Comparison of ENCODE assay signal across 8 mouse cellular contexts in the genomic region with DNA sequence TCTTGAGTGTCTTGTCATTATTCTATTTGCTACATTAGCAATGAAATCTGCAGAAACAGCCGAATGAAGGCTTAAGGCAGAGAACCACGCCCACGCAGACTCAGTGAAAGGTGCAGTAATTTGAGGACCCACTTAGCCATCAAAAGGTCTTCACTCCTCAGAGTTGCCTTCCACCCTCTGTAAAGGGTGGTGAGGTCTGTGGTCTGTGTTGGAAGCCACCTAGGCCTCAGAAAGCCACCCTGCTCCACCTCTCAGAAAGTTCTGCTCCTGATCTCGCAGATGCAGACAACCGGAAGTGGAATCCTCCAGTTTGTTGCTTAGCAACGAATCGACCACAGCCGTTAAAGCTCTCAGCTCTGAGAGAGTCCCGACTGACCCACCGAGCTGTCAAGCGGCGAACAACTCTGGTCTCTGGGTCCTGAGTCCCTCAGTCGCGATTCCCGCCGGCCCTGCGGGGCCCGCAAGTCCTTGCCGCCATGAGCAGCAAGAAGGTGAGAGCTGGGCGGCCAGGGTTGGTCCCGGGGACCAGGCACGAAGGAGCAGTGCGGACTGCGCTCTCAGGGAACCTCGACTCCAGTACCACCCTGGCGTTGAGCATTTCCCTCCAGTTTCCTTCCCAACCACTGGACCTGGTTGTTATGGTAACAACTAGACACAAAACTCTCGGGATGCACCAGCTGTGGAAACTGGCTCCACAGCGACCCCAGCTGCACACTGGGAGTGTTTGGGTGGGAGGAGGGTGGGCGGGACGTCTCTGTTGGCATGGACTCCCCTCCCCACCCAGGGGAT. TPM values are rescaled to one million over a fixed set of nuclear protein-coding genes. Genes with fewer than 3 reads are reported as not detected.
DNase-seq lines count a peak whose midpoint lies in the region; ATAC-seq and TF ChIP-seq lines count a peak whose summit lies in the region.

Gene Dnah7c, plus strand, starts transcription at position 456 of the 789 bp plus-strand sequence.

- peak within 1 kb of the TSS; percentile 51 for H3K9ac ChIP-seq in hindbrain, embryonic 15.5 days
- no peak within 1 kb of the TSS for H3K9ac ChIP-seq in lung, postnatal 0 days (replicated peaks; ENCODE audit: low read depth)

- H3K36me3 ChIP-seq in embryonic facial prominence, embryonic 10.5 days (replicated peaks) = no peaks in the 10 kb centered on the region
- no peaks in the 10 kb centered on the region for H3K36me3 ChIP-seq in hindbrain, embryonic 15.5 days
- H3K36me3 ChIP-seq in lung, postnatal 0 days (ENCODE audit: insufficient read depth, low read length) = no peaks in the 10 kb centered on the region

- H3K4me2 ChIP-seq in hindbrain, embryonic 15.5 days = peak within 1 kb of the TSS; percentile 97
- peak within 1 kb of the TSS; percentile 73 for H3K4me2 ChIP-seq in lung, postnatal 0 days (replicated peaks; ENCODE audit: low read depth, low read length)

- DNase-seq in left cerebral cortex, adult 2 months (ENCODE audit: extremely low spot score in 1 of 2, low spot score in 2 of 2) = peak; percentile 20 to 25
- DNase-seq in left cerebral cortex, adult 11 months (ENCODE audit: low spot score) = no peak
- peak; percentile 69 for DNase-seq in embryonic facial prominence, embryonic 10.5 days (ENCODE audit: low spot score)
- DNase-seq in lung, postnatal 0 days (ENCODE audit: low spot score) = peak; percentile 35
- DNase-seq in right cerebral cortex, postnatal 36 days (ENCODE audit: low spot score in 2 of 2) = peak; percentile 11 to 14
- DNase-seq in adipocyte (ENCODE audit: low spot score) = no peak

- peak; percentile 91 for ATAC-seq in hindbrain, embryonic 15.5 days (ENCODE audit: low FRiP score, low read depth)
- ATAC-seq in lung, postnatal 0 days = peak; percentile 38
- ATAC-seq in cerebellum, adult (ENCODE audit: insufficient number of reproducible peaks, low FRiP score, low TSS enrichment) = no peak; the same call in 1 of the 2 replicates

- no peaks in the 10 kb centered on the region for H3K27me3 ChIP-seq in embryonic facial prominence, embryonic 10.5 days (replicated peaks; ENCODE audit: low read depth, poor library complexity, severe bottlenecking)
- H3K27me3 ChIP-seq in hindbrain, embryonic 15.5 days = no peaks in the 10 kb centered on the region
- no peaks in the 10 kb centered on the region for H3K27me3 ChIP-seq in lung, postnatal 0 days (replicated peaks; ENCODE audit: insufficient read depth, low read length)

- no peaks in the 10 kb centered on the region for H3K9me3 ChIP-seq in embryonic facial prominence, embryonic 10.5 days
- no peaks in the 10 kb centered on the region for H3K9me3 ChIP-seq in hindbrain, embryonic 15.5 days
- H3K9me3 ChIP-seq in lung, postnatal 0 days (ENCODE audit: low read length) = no peaks in the 10 kb centered on the region

- 10% methylated on average over 30 of the region's 30 CpGs for WGBS in embryonic facial prominence, embryonic 10.5 days
- 9% methylated on average over 30 of the region's 30 CpGs for WGBS in hindbrain, embryonic 15.5 days
- WGBS in lung, postnatal 0 days = 10% methylated on average over 30 of the region's 30 CpGs

- TF ChIP-seq CTCF in left cerebral cortex, adult 2 months (IDR thresholded peaks at IDR 0.05) = no peak; the same call in 1 of the 2 replicates
- TF ChIP-seq CTCF in lung, postnatal 0 days (IDR thresholded peaks at IDR 0.05) = peak; percentile 38

- peaks cover 8% of the 10 kb centered on the region for H3K4me1 ChIP-seq in embryonic facial prominence, embryonic 10.5 days
- H3K4me1 ChIP-seq in hindbrain, embryonic 15.5 days (replicated peaks) = no peaks in the 10 kb centered on the region; the same call in 1 of the 2 replicates
- 0 out of 2 replicates have a peak, but pooled peaks cover 3% of the 10 kb centered on the region for H3K4me1 ChIP-seq in lung, postnatal 0 days (ENCODE audit: insufficient read depth, low read depth, low read length)

- intact Hi-C loops in left cerebral cortex, adult 2 months (cut with DNase I) = no loop called here

- TF ChIP-seq EP300 in lung, postnatal 0 days (IDR thresholded peaks at IDR 0.05) = no peak

- H3K4me3 ChIP-seq in left cerebral cortex, adult 2 months = peak within 1 kb of the TSS; percentile 51
- peak within 1 kb of the TSS; percentile 68 for H3K4me3 ChIP-seq in embryonic facial prominence, embryonic 10.5 days
- H3K4me3 ChIP-seq in hindbrain, embryonic 15.5 days = peak within 1 kb of the TSS; percentile 54
- peak within 1 kb of the TSS; percentile 31 for H3K4me3 ChIP-seq in lung, postnatal 0 days (ENCODE audit: low read depth, low read length)

- H3K27ac ChIP-seq in left cerebral cortex, adult 2 months = no peak within 1 kb of the TSS
- peak within 1 kb of the TSS; percentile 76 for H3K27ac ChIP-seq in embryonic facial prominence, embryonic 10.5 days (replicated peaks)
- H3K27ac ChIP-seq in hindbrain, embryonic 15.5 days (replicated peaks) = no peak within 1 kb of the TSS
- H3K27ac ChIP-seq in lung, postnatal 0 days (ENCODE audit: low read length) = no peak within 1 kb of the TSS

RNA-seq across cellular contexts. Expression of gene Dnah7c, which starts in this region (rescaled TPM):
- total RNA-seq in left cerebral cortex, adult 2 months (2021) = under 1 TPM; 0.54 to 0.94 TPM
- 0.11 and 0.12 TPM in 2 replicates for polyA plus RNA-seq in embryonic facial prominence, embryonic 10.5 days (2016; fragmentation: Nextera tagmentation; extraction: Ambion mirVana)
- polyA plus RNA-seq in hindbrain, embryonic 15.5 days (2015; fragmentation: Nextera tagmentation; extraction: Ambion mirVana) = 0.16 and 0.52 TPM in 2 replicates
- 0.23 and 0.40 TPM in 2 replicates for polyA plus RNA-seq in lung, postnatal 0 days (2015; fragmentation: Nextera tagmentation; extraction: Ambion mirVana)

Comparison
In these comparisons a context has a peak if more than half of its experiments do, and no peak if none do; other contexts are left out.
1. Peak in DNase-seq and H3K4me3 ChIP-seq in left cerebral cortex, adult 2 months; RNA of the gene not detected or under 1 TPM.
2. Peak in DNase-seq, H3K4me3 ChIP-seq and H3K27ac ChIP-seq in embryonic facial prominence, embryonic 10.5 days; RNA of the gene not detected or under 1 TPM.
3. Peak in ATAC-seq, H3K4me3 ChIP-seq, H3K9ac ChIP-seq and H3K4me2 ChIP-seq in hindbrain, embryonic 15.5 days; RNA of the gene not detected or under 1 TPM.
4. Peak in DNase-seq, ATAC-seq, H3K4me3 ChIP-seq and H3K4me2 ChIP-seq in lung, postnatal 0 days; RNA of the gene not detected or under 1 TPM.
5. DNase-seq: peak in right cerebral cortex, postnatal 36 days (2 of 2); none in left cerebral cortex, adult 11 months (single experiment) and adipocyte (single experiment).
6. Peak in every context shown above with its lines, with median percentiles within 50 percentile points of each other: H3K4me3 ChIP-seq.